Mouse (Mus musculus) lung, postnatal 4 days (tissue): ENCODE results near the gene Mmp8.

Experiments
- DNase-seq, 2 experiments: peaks; one replicate each; pipeline ENCODE4 v3.0.0; 2021

Gene Mmp8

DNA sequence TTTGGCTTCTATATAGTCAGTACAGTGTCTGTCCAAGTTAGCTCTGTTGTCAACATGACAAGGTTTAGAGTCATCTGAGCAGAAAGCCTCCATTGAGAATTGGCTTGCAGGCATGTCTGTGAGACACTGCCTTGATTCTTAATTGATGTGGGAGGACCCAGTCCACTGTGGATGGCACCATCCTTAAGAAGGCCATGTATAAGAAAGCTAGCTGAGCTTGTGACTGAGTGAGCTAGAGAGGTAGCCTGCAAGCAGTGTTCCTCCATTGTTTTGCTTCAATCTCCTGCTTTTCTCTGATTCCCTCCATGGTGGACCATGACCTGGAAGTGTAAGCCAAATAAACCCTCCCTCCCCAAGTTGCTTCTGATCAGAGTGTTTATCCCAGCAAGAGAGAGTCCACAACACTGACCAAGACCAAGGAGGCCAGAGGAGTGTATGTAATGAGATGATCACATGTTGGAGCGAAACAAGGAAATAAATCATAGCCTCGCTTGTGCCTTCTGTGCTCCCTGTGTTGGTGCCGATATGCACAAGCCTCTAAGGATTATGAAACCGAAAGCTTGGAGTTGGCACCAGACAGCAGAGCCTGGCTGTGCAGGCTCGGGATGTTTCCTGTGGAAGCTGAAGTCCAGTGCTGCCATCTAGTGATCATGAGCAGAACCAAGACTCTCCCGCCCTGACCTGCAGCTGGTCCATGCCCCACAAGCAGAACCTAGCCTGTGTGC, 36.7 kb downstream of the Mmp8 start:
- DNase-seq, result peak; percentile 88

- peak; percentile 48 to 77 for DNase-seq
These were observed 44.9 kb downstream of the Mmp8 start for GRCm38 (mm10) chr9:7602982-7603742.

DNA sequence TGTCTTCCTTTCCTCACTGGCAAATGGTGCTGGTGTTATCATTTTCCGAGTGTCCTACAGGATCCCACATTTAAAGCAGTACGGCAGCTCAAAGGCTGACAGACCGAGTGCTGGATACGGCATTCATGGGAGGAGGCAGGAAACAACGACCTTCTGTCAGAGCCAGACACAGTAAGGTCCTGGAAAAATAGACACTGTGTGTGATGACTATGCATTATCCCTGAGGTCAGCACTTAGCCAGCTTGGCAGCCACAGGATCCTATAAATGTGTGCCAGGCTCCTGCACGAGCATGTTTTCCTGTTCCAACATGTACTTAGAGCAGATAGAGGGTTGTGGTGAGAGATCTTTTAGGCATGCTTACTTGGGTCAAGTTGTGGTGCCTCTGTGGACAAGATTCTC, 45.7 kb downstream of the Mmp8 start:
- DNase-seq, result no peak

GRCm38 (mm10) chr9:7605638-7606037, 47.4 kb downstream of the Mmp8 start:
- DNase-seq, result no peak
